Mouse (Mus musculus) liver, adult 2 months (tissue): ENCODE data around the gene Lmntd2.

Experiments
- CTCF ChIP-seq: fragments of 200-500 bp; IDR thresholded peaks from 2 replicates; pipeline ENCODE4 v1.5.1; 2011; ENCODE audit warnings: low read depth, low read length, control low read depth
- POLR2A ChIP-seq: fragments of 200-500 bp; IDR thresholded peaks from 2 replicates; pipeline ENCODE4 v1.6.1; 2011; ENCODE audit warnings: low read length, control low read depth; ENCODE audit not compliant: insufficient read depth; ENCODE audit errors: extremely low read depth

DNA sequence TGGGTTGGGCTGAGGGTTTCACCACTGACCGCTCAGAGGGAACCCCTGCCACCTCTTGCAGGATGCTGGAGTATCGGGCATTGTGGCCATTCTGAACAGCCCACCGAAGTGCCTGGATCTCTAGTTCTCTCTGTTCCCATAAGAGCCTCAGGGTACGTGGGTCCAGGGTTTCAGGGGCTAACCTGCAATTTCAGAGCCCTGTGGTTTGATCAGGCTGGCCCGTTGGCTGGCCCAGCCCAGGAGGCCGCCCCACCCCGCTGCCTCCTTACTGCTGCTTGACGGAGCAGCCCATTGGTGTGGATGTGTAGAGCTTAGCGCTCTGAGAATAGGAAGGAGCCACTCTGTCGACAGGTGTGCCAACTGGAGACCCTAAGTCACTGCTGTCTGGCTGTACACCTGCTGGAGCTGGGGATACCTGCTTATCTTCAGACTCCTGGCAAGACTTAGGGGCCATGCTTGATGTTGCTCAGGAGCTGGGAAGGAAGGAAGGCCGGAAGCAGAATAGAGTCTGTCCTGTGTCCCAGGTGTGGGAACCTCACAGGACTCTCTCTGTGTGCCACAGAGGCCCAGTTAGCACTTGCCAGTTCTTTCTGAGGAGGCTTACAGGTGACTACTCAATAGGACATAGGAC is at the start of gene Lmntd2:
- no peak for TF ChIP-seq CTCF
- no peak for TF ChIP-seq POLR2A
